Mouse (Mus musculus): ENCODE results near the gene Sstr4.

The Sstr4 gene

DNA sequence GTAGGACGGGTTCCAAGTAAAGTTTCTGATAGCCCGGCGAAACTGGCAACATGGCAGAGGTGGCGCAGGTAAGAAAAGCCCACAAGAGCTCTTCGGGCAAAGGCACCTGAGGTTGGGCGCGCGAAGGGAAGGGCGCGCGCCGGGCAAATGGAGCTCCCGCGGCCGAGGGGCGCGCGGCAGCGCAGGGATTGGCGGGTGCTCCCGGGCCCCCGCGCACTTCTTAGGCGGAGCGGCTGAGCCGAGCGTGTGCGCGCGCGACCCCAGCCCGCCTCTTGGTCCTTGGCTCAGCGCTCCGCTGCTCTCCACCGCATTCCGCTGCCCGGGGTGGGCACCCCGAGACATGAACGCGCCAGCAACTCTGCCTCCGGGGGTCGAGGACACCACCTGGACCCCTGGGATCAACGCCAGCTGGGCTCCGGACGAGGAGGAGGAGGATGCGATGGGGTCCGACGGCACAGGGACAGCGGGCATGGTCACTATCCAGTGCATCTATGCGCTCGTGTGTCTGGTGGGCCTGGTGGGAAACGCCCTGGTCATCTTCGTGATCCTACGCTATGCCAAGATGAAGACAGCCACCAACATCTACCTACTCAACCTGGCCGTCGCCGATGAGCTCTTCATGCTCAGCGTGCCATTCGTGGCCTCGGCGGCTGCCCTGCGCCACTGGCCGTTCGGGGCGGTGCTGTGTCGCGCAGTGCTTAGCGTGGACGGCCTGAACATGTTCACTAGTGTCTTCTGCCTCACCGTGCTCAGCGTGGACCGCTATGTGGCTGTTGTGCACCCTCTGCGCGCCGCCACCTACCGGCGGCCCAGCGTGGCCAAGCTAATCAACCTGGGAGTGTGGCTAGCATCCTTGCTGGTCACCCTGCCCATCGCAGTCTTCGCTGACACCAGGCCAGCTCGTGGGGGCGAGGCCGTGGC, at the start of gene Sstr4:
Gene Sstr4 (plus strand): TSS at position 214 of the 921 bp plus-strand sequence.
- DNase-seq (ENCODE audit: low read depth): no peak

DNA sequence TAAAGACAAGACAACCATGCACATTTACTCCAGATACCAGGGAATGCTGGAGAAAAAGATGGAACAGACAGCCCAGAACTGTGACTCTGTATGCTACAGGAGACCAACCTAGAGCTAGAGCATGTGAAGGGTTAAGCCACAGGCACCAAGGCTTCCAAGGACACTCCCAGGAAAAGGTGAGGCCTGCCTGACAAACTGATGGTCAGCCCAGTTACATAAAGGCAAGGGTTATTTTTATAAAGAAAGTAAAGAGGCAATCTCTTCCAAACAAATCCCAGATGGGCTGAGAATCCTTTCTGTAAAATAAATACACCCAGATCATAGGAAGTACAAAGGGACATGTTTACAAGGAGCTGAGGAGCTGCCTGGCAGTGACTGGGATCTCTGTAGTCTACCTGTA, 49.8 kb upstream of the Sstr4 start:
- no peak for DNase-seq (ENCODE audit: low read depth)

DNA sequence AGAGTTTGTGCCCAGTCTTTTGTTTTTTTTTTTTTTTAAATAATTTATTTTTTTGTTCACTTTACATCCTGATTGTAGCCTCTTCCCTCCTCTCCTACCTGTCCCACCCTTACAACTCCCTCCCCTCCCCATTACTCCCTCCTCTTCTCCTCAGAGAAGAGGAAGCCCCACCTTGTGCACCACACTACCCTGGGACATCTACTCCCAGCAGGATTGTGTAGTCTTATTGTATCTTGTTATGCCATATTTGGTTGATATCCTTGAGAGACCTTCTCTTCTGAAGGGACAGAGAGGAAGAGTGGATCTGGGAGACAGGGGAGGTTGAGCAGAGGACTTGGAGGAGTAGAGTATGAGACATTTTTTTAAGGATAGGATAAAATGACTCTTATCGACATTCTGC, 48.2 kb upstream of the Sstr4 start:
- DNase-seq (ENCODE audit: low read depth): no peak

DNA sequence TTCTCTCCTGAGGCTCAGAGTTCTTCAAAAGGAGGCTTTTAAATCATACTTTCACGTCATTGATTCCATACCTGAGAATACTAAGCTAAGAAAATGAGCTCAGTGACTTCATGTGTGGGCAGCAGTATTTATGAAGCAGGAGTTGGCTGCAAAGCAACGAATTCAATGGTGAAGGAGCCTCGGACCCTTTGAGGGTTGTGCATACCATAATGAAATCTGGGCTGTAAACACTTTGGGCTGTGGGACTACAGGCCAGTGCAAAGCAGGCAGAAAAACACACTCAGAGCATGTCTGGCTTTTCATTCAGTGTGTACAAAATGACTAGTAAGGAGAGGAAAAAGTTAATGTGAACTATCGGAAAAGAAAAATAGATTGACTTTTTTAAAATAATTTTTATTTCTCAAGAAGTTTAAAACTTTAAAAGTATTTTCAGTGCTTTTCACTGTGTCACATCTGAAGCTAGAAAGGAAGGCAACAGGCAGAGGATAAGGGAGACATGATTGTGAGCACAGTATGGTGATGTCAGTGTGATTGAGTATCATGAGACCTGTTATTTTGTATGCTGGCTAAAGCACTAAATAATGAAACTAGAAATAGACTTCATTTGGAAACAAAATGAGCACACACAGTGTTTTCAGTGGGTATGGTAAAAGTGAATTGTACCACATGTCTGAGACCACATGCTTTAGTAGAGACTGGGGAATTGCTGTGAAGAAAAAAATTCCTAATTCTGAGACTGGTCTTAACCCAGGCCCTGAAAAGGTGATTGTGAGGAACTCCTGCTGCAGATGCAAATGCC, 45.4 kb upstream of the Sstr4 start:
- DNase-seq (ENCODE audit: low read depth): no peak

DNA sequence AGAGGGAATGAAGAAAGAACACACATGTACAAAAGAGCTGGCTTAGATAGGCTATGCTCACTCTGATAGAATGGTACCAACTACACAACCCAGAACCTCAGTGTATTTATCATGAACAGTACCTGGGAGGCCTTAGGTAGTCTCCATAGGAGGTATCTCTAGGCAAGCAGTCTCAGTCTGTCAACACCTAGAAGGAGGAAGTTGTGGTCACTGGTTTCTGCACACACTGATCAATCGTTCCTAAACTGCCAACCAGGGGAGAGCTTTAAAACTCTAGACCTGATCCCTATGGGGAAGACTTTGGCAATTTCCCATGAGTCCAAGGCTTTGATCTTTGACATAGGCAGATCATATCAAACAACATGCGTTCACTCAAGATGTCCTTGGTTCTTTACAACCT, 44.7 kb upstream of the Sstr4 start:
- no peak for DNase-seq (ENCODE audit: low read depth)

DNA sequence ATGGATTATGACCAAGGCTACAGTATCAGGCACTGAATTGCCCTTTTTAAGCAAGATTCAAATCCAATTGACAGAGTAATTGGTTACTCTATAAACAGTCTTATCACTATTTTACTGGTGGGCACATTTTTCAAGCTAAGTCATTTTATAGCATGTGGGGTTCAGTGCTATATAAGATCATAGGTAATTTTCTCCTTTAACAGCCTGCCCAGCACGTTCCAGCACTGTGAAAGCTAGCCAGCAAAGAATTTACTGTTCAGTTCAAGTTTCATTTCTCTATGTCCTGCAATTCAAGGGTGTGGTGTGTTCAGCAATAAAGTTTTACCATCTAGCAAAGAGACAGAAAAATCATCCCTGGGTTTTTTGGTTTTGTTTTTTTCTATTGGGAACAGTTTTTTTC, 42.5 kb upstream of the Sstr4 start:
- DNase-seq (ENCODE audit: low read depth): no peak

DNA sequence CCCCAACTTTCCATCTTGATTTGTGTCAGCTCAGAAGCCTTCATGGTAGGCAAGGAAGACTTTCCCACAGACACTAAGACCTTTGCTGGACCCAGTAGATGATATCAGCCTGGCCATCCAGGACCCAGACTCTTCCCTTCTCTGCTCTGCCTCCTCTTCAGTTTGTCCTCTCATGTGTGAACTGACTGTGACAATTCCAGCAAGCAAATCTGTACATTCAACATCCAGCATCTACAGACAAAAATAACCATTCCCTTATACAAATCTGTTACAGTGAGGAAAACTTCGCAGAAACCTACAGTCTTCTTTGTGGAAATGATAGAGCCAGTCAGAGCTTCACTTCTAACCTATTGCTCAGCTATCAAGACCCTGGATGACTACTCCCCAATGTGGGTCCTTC, 38.0 kb upstream of the Sstr4 start:
- DNase-seq (ENCODE audit: low read depth): no peak

DNA sequence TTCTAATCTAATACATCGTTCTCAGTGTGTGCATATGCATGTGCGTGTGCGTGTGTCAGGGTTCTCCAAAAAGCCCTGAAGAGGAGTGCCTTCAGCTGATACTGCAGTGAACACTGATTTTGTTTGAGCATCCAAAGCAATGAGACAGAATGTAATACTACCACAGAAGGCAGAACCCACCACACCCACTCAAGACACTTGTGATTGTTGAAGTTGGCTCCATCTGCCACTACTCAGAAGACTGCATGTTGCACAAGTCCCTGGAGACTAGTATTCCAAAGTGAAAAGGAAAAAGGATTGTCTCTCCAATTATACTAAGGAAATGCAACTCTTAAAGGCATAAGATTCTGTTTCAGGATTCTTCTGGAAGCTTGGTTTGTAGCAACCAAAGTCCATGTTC, 30.6 kb upstream of the Sstr4 start:
- no peak for DNase-seq (ENCODE audit: low read depth)

DNA sequence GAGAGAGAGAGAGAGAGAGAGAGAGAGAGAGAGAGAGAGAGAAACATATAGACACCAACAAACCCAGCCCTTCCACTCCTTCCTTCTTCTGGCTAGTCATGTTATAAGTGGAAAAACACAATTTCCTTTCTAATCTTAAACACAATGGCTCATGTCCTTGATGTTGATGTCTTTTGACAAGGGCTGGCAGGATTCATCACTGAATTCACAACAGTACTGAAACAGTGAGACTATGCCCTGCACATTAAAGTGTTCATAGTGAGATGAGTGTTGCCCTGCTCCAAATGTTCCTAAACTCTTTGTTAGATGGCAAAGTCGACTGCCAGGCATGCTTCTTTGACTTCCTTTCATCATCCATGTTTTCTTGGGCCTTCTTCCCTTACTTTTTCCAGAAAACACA, 29.9 kb upstream of the Sstr4 start:
- DNase-seq (ENCODE audit: low read depth): no peak

DNA sequence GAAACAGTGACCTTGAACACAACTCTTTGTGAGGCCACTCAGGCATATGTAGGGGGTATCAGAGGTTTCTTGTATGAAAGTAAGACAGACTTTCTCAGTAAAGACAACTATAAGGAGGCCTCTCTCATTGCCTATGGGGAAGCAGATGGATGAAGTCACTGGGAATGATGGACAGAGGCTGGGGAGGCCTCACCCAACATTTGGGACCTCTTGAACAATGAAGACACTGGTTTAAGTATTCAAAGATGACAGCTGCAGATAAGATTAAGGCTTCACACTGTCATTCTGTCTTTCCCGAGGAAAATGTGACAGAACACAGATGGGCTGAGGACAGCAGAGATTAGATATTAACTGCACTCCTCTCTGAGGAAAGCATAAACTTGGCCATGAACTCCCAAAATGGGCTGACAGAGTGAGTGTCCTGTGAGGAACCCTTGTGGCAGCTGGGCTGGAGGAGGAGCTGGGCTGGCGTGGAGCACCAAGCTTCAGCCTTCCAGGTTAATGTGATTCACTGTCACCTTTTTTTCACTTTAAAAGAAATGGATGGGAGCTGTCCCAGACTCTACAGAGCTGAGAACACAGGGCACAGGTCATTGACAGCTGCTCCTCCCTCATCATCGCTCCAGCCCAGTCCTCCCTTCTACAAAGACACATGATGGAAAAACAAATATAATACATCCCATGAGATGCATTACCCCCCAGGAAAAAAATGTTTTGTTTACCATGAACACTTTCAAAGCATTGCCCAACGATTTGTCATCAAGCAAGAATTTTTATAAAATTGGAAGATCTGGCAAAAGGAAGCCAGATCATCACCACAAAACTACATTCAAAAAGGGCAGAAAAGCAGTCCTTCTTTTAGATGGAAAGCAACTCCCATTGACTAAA, 23.2 kb upstream of the Sstr4 start:
- DNase-seq (ENCODE audit: low read depth): no peak

DNA sequence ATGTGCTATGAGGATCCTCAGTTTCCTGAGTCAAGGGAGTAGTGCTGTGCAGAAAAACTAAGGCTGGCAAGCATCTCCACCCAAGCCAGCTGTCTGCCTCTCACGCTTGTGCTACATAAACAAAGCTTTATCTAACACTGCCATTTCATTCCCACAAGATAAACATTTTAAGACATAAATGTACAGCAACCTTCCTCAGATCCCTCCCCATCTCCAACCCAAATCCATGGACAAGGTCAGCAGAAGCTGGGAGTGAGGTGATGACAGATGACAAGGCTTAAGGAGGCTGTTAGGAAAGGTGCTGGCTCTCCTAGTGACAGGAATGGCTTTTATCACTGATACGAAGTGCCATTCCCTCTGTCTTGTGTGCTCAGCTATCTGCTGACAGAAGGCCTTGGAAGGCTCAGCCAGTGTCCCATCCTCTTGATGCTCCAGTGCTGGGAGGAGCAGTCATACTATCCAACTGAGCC, 21.5 kb upstream of the Sstr4 start:
- no peak for DNase-seq (ENCODE audit: low read depth)

DNA sequence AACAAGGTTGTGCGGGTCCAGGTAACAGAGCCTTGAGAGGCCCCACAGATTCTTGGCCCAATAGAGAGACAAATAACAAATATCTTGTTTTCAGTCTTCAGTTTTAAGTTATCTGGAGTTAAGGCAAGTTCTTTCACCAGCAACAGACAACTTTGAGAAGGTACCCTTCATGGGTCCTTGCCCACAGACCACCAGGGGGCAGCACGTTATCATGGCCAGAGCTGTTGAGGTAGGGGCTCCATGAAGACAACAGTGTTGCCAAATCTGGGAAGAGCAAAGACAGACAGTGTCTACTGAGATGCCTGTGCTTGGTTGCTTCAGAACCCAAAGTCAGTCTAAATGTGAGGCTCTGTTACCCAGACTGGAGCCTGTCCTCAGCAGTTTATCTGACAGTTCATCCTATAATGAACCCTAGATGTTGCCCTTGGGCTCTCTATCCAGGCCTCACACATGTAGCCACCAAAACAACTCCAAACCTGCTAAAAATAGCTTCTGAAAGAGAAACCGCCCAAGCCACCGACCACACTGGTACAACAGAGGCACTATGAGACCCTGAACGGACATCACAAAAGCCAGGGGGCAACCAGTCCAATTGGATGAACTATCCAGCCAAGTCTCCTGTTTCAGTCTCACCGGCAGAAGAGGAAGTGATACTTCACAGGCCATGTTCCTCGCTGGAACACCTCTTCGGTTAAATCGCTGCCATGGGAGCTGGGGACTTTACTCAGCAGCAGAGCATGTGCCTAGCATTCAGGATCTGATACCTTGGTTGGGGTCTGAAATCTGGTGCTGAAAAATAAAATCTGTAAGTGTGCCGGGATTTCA, 19.6 kb upstream of the Sstr4 start:
- DNase-seq (ENCODE audit: low read depth): peak; percentile 52

DNA sequence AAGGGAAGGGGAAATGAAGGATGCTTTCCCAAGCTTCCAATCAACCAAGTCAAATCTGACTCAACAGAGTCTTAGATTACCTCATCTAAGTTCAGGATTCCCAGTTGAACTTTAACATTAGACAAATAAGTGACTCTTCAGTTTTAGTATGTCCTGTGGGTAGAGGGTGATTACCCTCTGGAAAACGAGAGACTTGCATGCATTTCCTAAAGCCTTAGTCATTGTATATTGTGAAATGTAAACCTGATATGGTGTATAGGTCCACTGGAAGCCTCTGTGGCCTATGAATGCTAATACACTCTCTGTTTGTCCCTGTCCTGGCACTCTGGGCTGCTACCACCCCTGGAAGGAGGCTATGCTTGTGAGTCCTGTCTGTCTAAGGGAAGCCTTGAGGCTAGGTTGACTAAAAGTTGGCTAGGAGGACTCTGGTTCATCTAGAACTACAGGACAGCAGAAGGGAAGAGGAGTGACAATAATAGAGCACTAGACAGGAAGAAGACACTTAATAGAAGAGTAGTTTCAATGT, 16.3 kb upstream of the Sstr4 start:
- DNase-seq (ENCODE audit: low read depth): no peak

DNA sequence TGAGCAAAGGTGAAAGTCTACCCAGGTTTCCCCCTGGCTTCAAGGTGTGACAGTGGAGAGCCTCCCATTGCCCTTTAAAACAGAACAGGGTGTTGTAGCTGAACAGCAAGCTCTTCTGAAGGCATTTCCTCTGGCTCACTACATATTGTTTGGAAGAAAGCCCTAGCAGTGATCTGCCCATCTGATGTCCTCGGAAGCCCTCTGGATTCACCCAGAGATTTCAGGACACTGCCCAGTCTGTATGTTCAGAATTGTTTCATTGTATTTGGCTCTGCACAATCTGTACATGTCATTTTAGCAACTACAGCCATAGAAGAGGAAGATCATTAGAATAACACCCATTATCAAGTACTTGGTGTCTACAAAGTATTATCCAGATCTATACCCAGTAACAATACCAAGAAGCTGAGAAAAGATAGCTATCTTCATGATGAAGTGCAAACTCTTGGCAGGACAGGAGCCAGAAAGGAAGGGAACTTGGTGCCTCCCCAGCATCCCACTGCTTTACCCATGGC, 15.2 kb upstream of the Sstr4 start:
- DNase-seq (ENCODE audit: low read depth): no peak

DNA sequence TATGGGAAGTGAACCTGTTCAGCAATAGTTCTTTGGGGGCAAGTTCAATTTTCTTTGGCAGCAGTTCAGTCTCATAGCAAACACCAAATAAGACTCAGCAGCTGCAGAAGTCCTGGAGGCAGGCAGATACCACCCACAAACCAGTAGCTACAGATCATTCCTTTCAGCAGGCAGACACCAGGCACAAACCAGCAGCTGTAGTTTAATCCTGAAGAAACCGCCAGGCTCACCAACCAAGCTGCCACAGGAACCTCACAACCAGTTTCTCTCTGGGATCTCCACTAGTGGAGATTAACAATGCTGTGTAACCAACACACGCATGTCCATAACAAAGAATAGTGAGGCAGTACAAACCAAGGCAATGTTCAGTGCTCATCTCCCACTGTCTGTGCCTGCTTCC, 14.1 kb upstream of the Sstr4 start:
- DNase-seq (ENCODE audit: low read depth): no peak

DNA sequence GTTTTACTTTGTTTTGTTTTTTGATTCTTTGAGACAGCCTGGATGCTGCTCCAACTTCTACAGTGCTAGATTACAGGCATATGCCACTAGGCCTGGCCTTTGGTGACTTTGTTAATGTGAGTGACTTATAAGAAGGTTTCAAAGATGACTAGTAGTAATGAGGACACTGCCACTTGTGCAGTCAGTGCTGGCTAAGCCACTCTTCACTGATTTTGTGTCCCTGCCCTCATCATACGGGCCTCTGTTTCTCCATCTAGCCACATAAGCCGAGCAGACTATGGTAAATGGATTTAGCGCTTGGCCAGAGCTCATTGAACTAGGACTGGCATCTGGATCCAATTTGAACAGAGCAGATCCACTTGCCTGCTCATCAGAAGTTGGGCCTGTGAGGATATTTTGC, 8.7 kb upstream of the Sstr4 start:
- DNase-seq (ENCODE audit: low read depth): no peak

DNA sequence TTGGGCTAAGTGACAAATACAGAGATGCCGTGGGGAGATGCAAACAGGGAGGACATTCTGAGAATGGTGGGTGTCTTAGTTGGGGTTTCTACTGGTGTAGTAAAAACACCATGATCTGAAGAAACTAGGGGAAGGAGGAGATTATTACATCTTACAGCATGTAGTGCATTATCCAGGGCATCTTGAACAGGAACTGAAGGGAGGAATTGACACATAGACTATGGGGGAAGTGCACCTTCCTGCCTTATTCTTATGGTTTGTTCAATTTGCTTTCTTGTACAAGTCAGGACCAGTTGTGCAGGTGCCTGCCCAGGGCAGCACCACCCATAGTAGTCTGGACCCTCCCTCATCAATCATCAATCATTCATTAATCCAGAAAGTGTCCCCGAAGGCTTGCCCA, 8.2 kb upstream of the Sstr4 start:
- no peak for DNase-seq (ENCODE audit: low read depth)

DNA sequence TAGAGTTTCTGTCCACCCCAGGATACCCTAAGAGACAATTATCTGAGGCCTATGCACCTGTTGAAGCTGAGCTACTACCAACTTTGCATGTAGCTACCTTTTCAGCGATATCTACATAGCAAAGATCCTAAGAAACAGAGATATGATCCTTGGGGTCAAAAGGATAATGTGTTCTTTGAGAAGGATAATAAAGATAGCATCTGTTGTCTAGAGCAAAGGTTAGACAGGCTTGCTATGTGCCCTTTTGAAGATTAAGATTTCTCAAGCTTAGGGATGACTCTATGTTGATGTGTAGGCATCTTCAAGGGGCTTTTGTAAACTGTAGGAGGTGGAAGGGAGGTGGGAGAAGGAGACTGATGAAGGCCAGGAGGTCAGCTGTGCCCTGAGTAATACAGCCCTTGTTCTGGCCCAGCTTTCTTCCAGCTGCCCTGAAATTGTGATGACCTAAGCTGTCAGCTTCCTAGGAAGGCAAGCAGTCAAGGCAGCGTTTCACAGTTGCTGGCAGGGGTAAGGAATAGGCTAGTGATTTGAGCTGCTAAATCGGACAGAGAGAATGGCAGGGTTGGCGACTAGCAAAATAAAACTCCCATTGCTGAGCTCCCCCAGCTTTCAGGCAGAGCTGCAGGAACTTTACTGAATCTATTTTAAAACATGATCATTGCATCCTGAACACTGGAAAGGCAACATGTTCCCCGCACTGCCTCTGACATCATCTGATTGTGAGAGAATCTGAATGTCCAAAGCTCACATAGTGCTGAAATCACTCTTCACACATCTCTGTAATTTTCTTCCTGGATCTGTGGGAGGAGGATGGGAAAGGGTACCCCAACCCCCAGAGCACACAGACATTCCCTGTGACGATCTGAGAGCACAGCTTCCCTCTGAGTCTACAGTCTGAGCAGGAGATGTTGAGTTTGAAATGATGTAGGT, 7.2 kb upstream of the Sstr4 start:
- no peak for DNase-seq (ENCODE audit: low read depth)

DNA sequence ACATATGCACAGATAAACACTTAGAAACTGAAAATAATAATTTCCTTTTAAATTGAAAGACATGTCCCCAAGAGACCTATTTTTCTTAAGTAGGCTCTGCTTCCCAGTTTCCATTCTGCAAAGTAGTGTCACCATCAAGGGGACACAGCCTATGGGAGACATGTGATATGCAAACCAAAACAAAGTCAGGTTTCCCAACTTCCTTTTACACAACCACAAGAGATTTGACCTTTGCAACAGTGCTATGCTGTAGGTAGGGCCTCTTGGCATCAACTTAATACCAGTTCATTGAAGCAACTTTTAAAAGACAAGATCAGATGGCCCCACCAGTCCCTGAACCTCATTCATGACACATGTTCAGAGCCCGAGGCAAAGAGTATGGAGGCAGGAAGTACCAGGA, 2.0 kb upstream of the Sstr4 start:
- no peak for DNase-seq (ENCODE audit: low read depth)

DNA sequence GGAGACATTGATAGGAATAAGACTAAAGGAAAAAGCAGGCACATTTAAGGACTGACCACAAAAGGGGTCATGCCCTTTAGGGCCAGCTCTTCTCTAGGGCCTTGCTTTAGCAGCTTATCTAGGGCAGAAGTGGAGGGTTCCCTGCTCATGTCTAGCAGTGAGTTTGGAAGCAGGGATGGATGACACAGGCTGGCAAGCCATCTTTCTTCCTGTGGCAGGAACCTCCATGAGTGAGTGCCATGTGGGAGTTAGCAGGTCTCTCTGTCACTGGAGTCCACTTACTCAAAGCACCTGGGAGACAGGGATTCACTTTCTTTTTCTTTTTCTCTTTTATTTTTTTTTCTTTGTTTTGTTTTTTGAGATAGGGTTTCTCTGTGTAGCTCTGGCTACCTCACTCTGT, 1.3 kb upstream of the Sstr4 start:
- no peak for DNase-seq (ENCODE audit: low read depth)
